Mouse (Mus musculus): ENCODE data around the gene Anks1b.

Anks1b gene

GRCm38 (mm10) chr10:90859665-90860523, 986.6 kb downstream of the Anks1b start:
- TF ChIP-seq GATA4 (IDR thresholded peaks at IDR 0.05; ENCODE audit: insufficient replicate concordance, low read length), result no peak

GRCm38 (mm10) chr10:90863881-90864598, 990.7 kb downstream of the Anks1b start:
- no peak for TF ChIP-seq GATA4 (IDR thresholded peaks at IDR 0.05; ENCODE audit: insufficient replicate concordance, low read length)

- TF ChIP-seq GATA4 (IDR thresholded peaks at IDR 0.05; ENCODE audit: insufficient replicate concordance, low read length), result no peak
These were observed 991.2 kb downstream of the Anks1b start for GRCm38 (mm10) chr10:90864599-90864889.

- TF ChIP-seq GATA4 (IDR thresholded peaks at IDR 0.05; ENCODE audit: insufficient replicate concordance, low read length), result no peak
These were observed 999.9 kb downstream of the Anks1b start for GRCm38 (mm10) chr10:90873204-90873603.

- TF ChIP-seq GATA4 (IDR thresholded peaks at IDR 0.05; ENCODE audit: insufficient replicate concordance, low read length), result no peak
These were observed 1000.9 kb downstream of the Anks1b start for GRCm38 (mm10) chr10:90874166-90874565.

- TF ChIP-seq GATA4 (IDR thresholded peaks at IDR 0.05; ENCODE audit: insufficient replicate concordance, low read length), result no peak
These were observed 1007.7 kb downstream of the Anks1b start for GRCm38 (mm10) chr10:90880854-90881560.

- no peak for TF ChIP-seq GATA4 (IDR thresholded peaks at IDR 0.05; ENCODE audit: insufficient replicate concordance, low read length)
These were observed 1016.3 kb downstream of the Anks1b start for GRCm38 (mm10) chr10:90889566-90889965.

GRCm38 (mm10) chr10:90892728-90893127, 1019.4 kb downstream of the Anks1b start:
- no peak for TF ChIP-seq GATA4 (IDR thresholded peaks at IDR 0.05; ENCODE audit: insufficient replicate concordance, low read length)

GRCm38 (mm10) chr10:90897894-90898293, 1024.6 kb downstream of the Anks1b start:
- TF ChIP-seq GATA4 (IDR thresholded peaks at IDR 0.05; ENCODE audit: insufficient replicate concordance, low read length), result no peak

GRCm38 (mm10) chr10:90904185-90904584, 1030.9 kb downstream of the Anks1b start:
- no peak for TF ChIP-seq GATA4 (IDR thresholded peaks at IDR 0.05; ENCODE audit: insufficient replicate concordance, low read length)

- TF ChIP-seq GATA4 (IDR thresholded peaks at IDR 0.05; ENCODE audit: insufficient replicate concordance, low read length), result no peak
These were observed 1034.1 kb downstream of the Anks1b start for GRCm38 (mm10) chr10:90907381-90907780.

- no peak for TF ChIP-seq GATA4 (IDR thresholded peaks at IDR 0.05; ENCODE audit: insufficient replicate concordance, low read length)
These were observed 1050.2 kb downstream of the Anks1b start for GRCm38 (mm10) chr10:90923476-90923875.

GRCm38 (mm10) chr10:90933088-90933487, 1059.8 kb downstream of the Anks1b start:
- TF ChIP-seq GATA4 (IDR thresholded peaks at IDR 0.05; ENCODE audit: insufficient replicate concordance, low read length), result no peak

- no peak for TF ChIP-seq GATA4 (IDR thresholded peaks at IDR 0.05; ENCODE audit: insufficient replicate concordance, low read length)
These were observed 1061.4 kb downstream of the Anks1b start for GRCm38 (mm10) chr10:90934678-90935077.

- TF ChIP-seq GATA4 (IDR thresholded peaks at IDR 0.05; ENCODE audit: insufficient replicate concordance, low read length), result no peak
These were observed 1064.6 kb downstream of the Anks1b start for GRCm38 (mm10) chr10:90937721-90938460.

All from liver, adult (tissue).